Mouse (Mus musculus): ENCODE results near the gene Ccdc6. TPM values are rescaled to one million over a fixed set of nuclear protein-coding genes. Genes with fewer than 3 reads are reported as not detected.

Ccdc6 gene
- polyA plus RNA-seq, 1 experiment from 2014 or later = 5.8 TPM

GRCm38 (mm10) chr10:70145873-70146272 is 49.0 kb downstream of the Ccdc6 start:
- H3K4me2 ChIP-seq (ENCODE audit: low read depth, low read length) = no peak overlapping the region
- no peak overlapping the region for H3K27ac ChIP-seq (ENCODE audit: low read length)
- H3K36me3 ChIP-seq (ENCODE audit: control insufficient read depth, insufficient read depth) = peaks cover 15% of the 10 kb centered on the region
- 91% methylated on average over 12 of the region's 12 CpGs for WGBS (ENCODE audit: insufficient replicate concordance)
- no peaks in the 10 kb centered on the region for H3K27me3 ChIP-seq (ENCODE audit: control insufficient read depth, insufficient read depth, low read depth, low read length)
- peaks cover 6% of the 10 kb centered on the region for H3K4me1 ChIP-seq (ENCODE audit: control insufficient read depth, low read depth, low read length)
- H3K9ac ChIP-seq (ENCODE audit: low read depth, low read length) = no peak overlapping the region
- no peaks in the 10 kb centered on the region for H3K9me3 ChIP-seq (replicated peaks; ENCODE audit: control insufficient read depth, low read length)
- ATAC-seq (ENCODE audit: low read depth) = no peak
- no peak overlapping the region for H3K4me3 ChIP-seq (ENCODE audit: low read depth, low read length)

- H3K9me3 ChIP-seq (replicated peaks; ENCODE audit: control insufficient read depth, low read length) = no peaks in the 10 kb centered on the region
- ATAC-seq (ENCODE audit: low read depth) = no peak
- peaks cover 12% of the 10 kb centered on the region for H3K36me3 ChIP-seq (ENCODE audit: control insufficient read depth, insufficient read depth)
- WGBS (ENCODE audit: insufficient replicate concordance) = 36% methylated on average over 7 of the region's 7 CpGs
- no peak overlapping the region for H3K4me2 ChIP-seq (ENCODE audit: low read depth, low read length)
- no peak overlapping the region for H3K4me3 ChIP-seq (ENCODE audit: low read depth, low read length)
- H3K9ac ChIP-seq (ENCODE audit: low read depth, low read length) = no peak overlapping the region
- no peaks in the 10 kb centered on the region for H3K27me3 ChIP-seq (ENCODE audit: control insufficient read depth, insufficient read depth, low read depth, low read length)
- no peak overlapping the region for H3K27ac ChIP-seq (ENCODE audit: low read length)
- peaks cover 2% of the 10 kb centered on the region for H3K4me1 ChIP-seq (ENCODE audit: control insufficient read depth, low read depth, low read length)
These were observed 52.2 kb downstream of the Ccdc6 start for GRCm38 (mm10) chr10:70149093-70149492.

- Histone ChIP-seq H3K27me3 (ENCODE audit: control insufficient read depth, insufficient read depth, low read depth, low read length) (no peaks in the 10 kb centered on the region), H3K9ac (ENCODE audit: low read depth, low read length) (no peak overlapping the region), H3K36me3 (ENCODE audit: control insufficient read depth, insufficient read depth) (peaks cover 20% of the 10 kb centered on the region), H3K4me2 (ENCODE audit: low read depth, low read length) (no peak overlapping the region), H3K4me3 (ENCODE audit: low read depth, low read length) (no peak overlapping the region), H3K4me1 (ENCODE audit: control insufficient read depth, low read depth, low read length) (peaks cover 2% of the 10 kb centered on the region), H3K27ac (ENCODE audit: low read length) (no peak overlapping the region), H3K9me3 (replicated peaks; ENCODE audit: control insufficient read depth, low read length) (no peaks in the 10 kb centered on the region)
- WGBS (ENCODE audit: insufficient replicate concordance) = 85% methylated on average over 4 of the region's 4 CpGs
- ATAC-seq (ENCODE audit: low read depth) = no peak
These were observed 53.4 kb downstream of the Ccdc6 start for GRCm38 (mm10) chr10:70150301-70150700.

GRCm38 (mm10) chr10:70151171-70151570 is 54.2 kb downstream of the Ccdc6 start:
- H3K27ac ChIP-seq (ENCODE audit: low read length) = no peak overlapping the region
- WGBS (ENCODE audit: insufficient replicate concordance) = 77% methylated on average over 10 of the region's 10 CpGs
- H3K27me3 ChIP-seq (ENCODE audit: control insufficient read depth, insufficient read depth, low read depth, low read length) = no peaks in the 10 kb centered on the region
- ATAC-seq (ENCODE audit: low read depth) = no peak
- H3K4me3 ChIP-seq (ENCODE audit: low read depth, low read length) = no peak overlapping the region
- H3K9ac ChIP-seq (ENCODE audit: low read depth, low read length) = no peak overlapping the region
- H3K4me2 ChIP-seq (ENCODE audit: low read depth, low read length) = no peak overlapping the region
- H3K9me3 ChIP-seq (replicated peaks; ENCODE audit: control insufficient read depth, low read length) = no peaks in the 10 kb centered on the region
- peaks cover 18% of the 10 kb centered on the region for H3K36me3 ChIP-seq (ENCODE audit: control insufficient read depth, insufficient read depth)
- peaks cover 2% of the 10 kb centered on the region for H3K4me1 ChIP-seq (ENCODE audit: control insufficient read depth, low read depth, low read length)

- no peak for ATAC-seq (ENCODE audit: low read depth)
- Histone ChIP-seq H3K4me2 (ENCODE audit: low read depth, low read length) (no peak overlapping the region), H3K4me3 (ENCODE audit: low read depth, low read length) (no peak overlapping the region), H3K4me1 (ENCODE audit: control insufficient read depth, low read depth, low read length) (peaks cover 2% of the 10 kb centered on the region), H3K36me3 (ENCODE audit: control insufficient read depth, insufficient read depth) (peaks cover 27% of the 10 kb centered on the region), H3K9me3 (replicated peaks; ENCODE audit: control insufficient read depth, low read length) (peaks cover 3% of the 10 kb centered on the region; the same call in 1 of the 2 replicates), H3K27ac (ENCODE audit: low read length) (no peak overlapping the region), H3K27me3 (ENCODE audit: control insufficient read depth, insufficient read depth, low read depth, low read length) (no peaks in the 10 kb centered on the region), H3K9ac (ENCODE audit: low read depth, low read length) (no peak overlapping the region)
- WGBS (ENCODE audit: insufficient replicate concordance) = 40% methylated on average over 12 of the region's 12 CpGs
These were observed 55.3 kb downstream of the Ccdc6 start for GRCm38 (mm10) chr10:70152190-70152743.

- 89% methylated on average over 16 of the region's 16 CpGs for WGBS (ENCODE audit: insufficient replicate concordance)
- Histone ChIP-seq H3K4me2 (ENCODE audit: low read depth, low read length) (no peak overlapping the region), H3K27me3 (ENCODE audit: control insufficient read depth, insufficient read depth, low read depth, low read length) (no peaks in the 10 kb centered on the region), H3K27ac (ENCODE audit: low read length) (no peak overlapping the region), H3K36me3 (ENCODE audit: control insufficient read depth, insufficient read depth) (peaks cover 30% of the 10 kb centered on the region), H3K4me1 (ENCODE audit: control insufficient read depth, low read depth, low read length) (peaks cover 2% of the 10 kb centered on the region), H3K9ac (ENCODE audit: low read depth, low read length) (no peak overlapping the region), H3K9me3 (replicated peaks; ENCODE audit: control insufficient read depth, low read length) (peaks cover 3% of the 10 kb centered on the region; the same call in 1 of the 2 replicates), H3K4me3 (ENCODE audit: low read depth, low read length) (no peak overlapping the region)
- no peak for ATAC-seq (ENCODE audit: low read depth)
These were observed 56.9 kb downstream of the Ccdc6 start for GRCm38 (mm10) chr10:70153810-70154209.

GRCm38 (mm10) chr10:70156431-70157165 is 59.7 kb downstream of the Ccdc6 start:
- Histone ChIP-seq H3K36me3 (ENCODE audit: control insufficient read depth, insufficient read depth) (peaks cover 33% of the 10 kb centered on the region), H3K27ac (ENCODE audit: low read length) (no peak overlapping the region), H3K4me3 (ENCODE audit: low read depth, low read length) (no peak overlapping the region), H3K9me3 (replicated peaks; ENCODE audit: control insufficient read depth, low read length) (peaks cover 3% of the 10 kb centered on the region; the same call in 1 of the 2 replicates), H3K4me1 (ENCODE audit: control insufficient read depth, low read depth, low read length) (no peaks in the 10 kb centered on the region), H3K4me2 (ENCODE audit: low read depth, low read length) (no peak overlapping the region), H3K27me3 (ENCODE audit: control insufficient read depth, insufficient read depth, low read depth, low read length) (no peaks in the 10 kb centered on the region), H3K9ac (ENCODE audit: low read depth, low read length) (no peak overlapping the region)
- WGBS (ENCODE audit: insufficient replicate concordance) = 73% methylated on average over 3 of the region's 3 CpGs
- ATAC-seq (ENCODE audit: low read depth) = no peak

GRCm38 (mm10) chr10:70159651-70160320 is 62.9 kb downstream of the Ccdc6 start:
- WGBS (ENCODE audit: insufficient replicate concordance) = 82% methylated on average over 12 of the region's 12 CpGs
- Histone ChIP-seq H3K9ac (ENCODE audit: low read depth, low read length) (no peak overlapping the region), H3K27me3 (ENCODE audit: control insufficient read depth, insufficient read depth, low read depth, low read length) (no peaks in the 10 kb centered on the region), H3K36me3 (ENCODE audit: control insufficient read depth, insufficient read depth) (peaks cover 28% of the 10 kb centered on the region), H3K27ac (ENCODE audit: low read length) (no peak overlapping the region), H3K4me3 (ENCODE audit: low read depth, low read length) (no peak overlapping the region), H3K4me2 (ENCODE audit: low read depth, low read length) (no peak overlapping the region), H3K4me1 (ENCODE audit: control insufficient read depth, low read depth, low read length) (no peaks in the 10 kb centered on the region), H3K9me3 (replicated peaks; ENCODE audit: control insufficient read depth, low read length) (peaks cover 3% of the 10 kb centered on the region; the same call in 1 of the 2 replicates)
- ATAC-seq (ENCODE audit: low read depth) = no peak

- Histone ChIP-seq H3K36me3 (ENCODE audit: control insufficient read depth, insufficient read depth) (peaks cover 20% of the 10 kb centered on the region), H3K9ac (ENCODE audit: low read depth, low read length) (no peak overlapping the region), H3K4me2 (ENCODE audit: low read depth, low read length) (no peak overlapping the region), H3K27ac (ENCODE audit: low read length) (no peak overlapping the region), H3K4me3 (ENCODE audit: low read depth, low read length) (no peak overlapping the region), H3K9me3 (replicated peaks; ENCODE audit: control insufficient read depth, low read length) (peaks cover 3% of the 10 kb centered on the region; the same call in 1 of the 2 replicates), H3K27me3 (ENCODE audit: control insufficient read depth, insufficient read depth, low read depth, low read length) (no peaks in the 10 kb centered on the region), H3K4me1 (ENCODE audit: control insufficient read depth, low read depth, low read length) (no peaks in the 10 kb centered on the region)
- 87% methylated on average over 12 of the region's 12 CpGs for WGBS (ENCODE audit: insufficient replicate concordance)
- no peak for ATAC-seq (ENCODE audit: low read depth)
These were observed 63.9 kb downstream of the Ccdc6 start for GRCm38 (mm10) chr10:70160811-70161210.

Data from liver, embryonic 16.5 days (tissue).